Comparison of ENCODE assay signal across 8 mouse cellular contexts in genomic region chr13:32169173-32169572, GRCm38 (mm10).
A peak's percentile ranks its signal among the peaks of the same experiment; 100 is the strongest.
DNase-seq lines count a peak whose midpoint lies in the region; ATAC-seq and TF ChIP-seq lines count a peak whose summit lies in the region.

No protein-coding gene starts in this region.

- H3K4me2 ChIP-seq in intestine, postnatal 0 days (replicated peaks; ENCODE audit: low read depth) = no peak overlapping the region

- H3K36me3 ChIP-seq in G1E (replicated peaks) = no peaks in the 10 kb centered on the region
- H3K36me3 ChIP-seq in intestine, postnatal 0 days (ENCODE audit: control insufficient read depth, insufficient read depth) = no peaks in the 10 kb centered on the region

- H3K4me3 ChIP-seq in G1E (ENCODE audit: low read depth, low read length) = no peak overlapping the region
- H3K4me3 ChIP-seq in intestine, postnatal 0 days (ENCODE audit: low read depth, low read length) = no peak overlapping the region

- H3K9ac ChIP-seq in intestine, postnatal 0 days (ENCODE audit: low read depth, low read length) = no peak overlapping the region

- no peak for DNase-seq in G1E (ENCODE audit: low spot score)
- DNase-seq in lung, postnatal 14 days = peak; percentile 37
- DNase-seq in gastrocnemius, postnatal 36 days = no peak
- DNase-seq in layer of hippocampus, adult 18-20 months (ENCODE audit: low spot score in 2 of 2) = no peak
- DNase-seq in left cerebral cortex, postnatal 14 days (ENCODE audit: low spot score in 2 of 2) = no peak
- DNase-seq in layer of hippocampus, postnatal 14 days (ENCODE audit: low spot score in 2 of 2) = no peak

- ATAC-seq in G1E (ENCODE audit: extremely low read depth, insufficient number of reproducible peaks, low FRiP score, poor library complexity, severe bottlenecking) = peak; percentile 60
- ATAC-seq in common myeloid progenitor, adult 5-6 weeks (replicated peaks; ENCODE audit: low read depth, poor library complexity, severe bottlenecking) = peak; percentile 98
- peak; percentile 53; the same call in 1 of the 2 replicates for ATAC-seq in intestine, postnatal 0 days

- H3K9me3 ChIP-seq in G1E (replicated peaks) = no peaks in the 10 kb centered on the region
- H3K9me3 ChIP-seq in intestine, postnatal 0 days (ENCODE audit: control insufficient read depth) = no peaks in the 10 kb centered on the region

- H3K27me3 ChIP-seq in G1E (ENCODE audit: insufficient read depth, low read length) = no peaks in the 10 kb centered on the region; the same call in 1 of the 2 replicates
- H3K27me3 ChIP-seq in intestine, postnatal 0 days (replicated peaks; ENCODE audit: control insufficient read depth, insufficient read depth, low read length) = no peaks in the 10 kb centered on the region

- no peak overlapping the region for H3K27ac ChIP-seq in intestine, postnatal 0 days (ENCODE audit: low read depth, low read length)

- WGBS in intestine, postnatal 0 days = 2% methylated on average over 5 of the region's 5 CpGs

- no peak for TF ChIP-seq CTCF in G1E (IDR thresholded peaks at IDR 0.05; ENCODE audit: low read depth, low read length)
- TF ChIP-seq CTCF in intestine, postnatal 0 days (IDR thresholded peaks at IDR 0.05; ENCODE audit: low read depth) = no peak

- intact Hi-C loops in gastrocnemius, postnatal 36 days (cut with DNase I) = no loop called here
- intact Hi-C loops in left cerebral cortex, postnatal 14 days (cut with DNase I) = no loop called here

- no peaks in the 10 kb centered on the region for H3K4me1 ChIP-seq in G1E (ENCODE audit: insufficient read depth, low read depth, low read length)
- no peaks in the 10 kb centered on the region for H3K4me1 ChIP-seq in intestine, postnatal 0 days (replicated peaks; ENCODE audit: control insufficient read depth, insufficient read depth, low read length)
